Mouse (Mus musculus): ENCODE data around the gene Nudt8. TPM values are rescaled to one million over a fixed set of nuclear protein-coding genes. Genes with fewer than 3 reads are reported as not detected.

Gene Nudt8
- total and polyA plus RNA-seq, 3 experiments = 24.7 to 40.2 (median 36.3) TPM

DNA sequence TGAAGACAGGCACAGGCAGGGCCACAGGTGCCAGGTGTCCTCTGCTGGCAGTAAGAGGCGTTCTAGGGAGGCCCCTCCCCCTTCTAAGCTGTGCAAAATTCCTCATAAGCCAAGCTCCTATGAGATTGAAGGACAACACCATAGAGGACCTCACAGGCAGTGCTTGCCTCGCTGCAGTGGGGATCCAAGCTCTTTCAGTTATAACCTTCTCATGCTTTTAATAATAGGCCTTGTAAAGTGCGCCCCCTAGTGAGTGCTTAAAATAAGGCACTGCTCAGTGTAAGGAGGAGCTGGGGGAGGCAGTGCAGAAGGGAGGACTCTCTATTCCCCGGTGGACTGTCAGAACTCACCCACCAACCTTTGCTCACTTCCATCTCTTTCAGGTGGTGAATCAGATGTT is 20.1 kb upstream of the Nudt8 start:
- Histone ChIP-seq H3K9ac (ENCODE audit: insufficient read depth, low read depth) (no peak overlapping the region), H3K79me2 (replicated peaks; ENCODE audit: control insufficient read depth, extremely low read depth, insufficient read depth, poor library complexity, severe bottlenecking) (no peaks in the 10 kb centered on the region), H3K27ac (ENCODE audit: insufficient read depth, low read depth) (no peak overlapping the region), H3K4me1 (ENCODE audit: control insufficient read depth in 1 of 2, insufficient read depth in 2 of 2) (peaks cover 6 to 21% of the 10 kb centered on the region in 2 experiments), H3K36me3 (replicated peaks in 1 of 2; ENCODE audit: control insufficient read depth in 1 of 2, insufficient read depth in 1 of 2, low read length in 1 of 2) (no peaks in the 10 kb centered on the region), H3K4me3 (replicated peaks in 1 of 3; ENCODE audit: low read depth in 2 of 3, low read length in 2 of 3, poor library complexity in 1 of 3) (no peak overlapping the region), H3K9me3 (replicated peaks; ENCODE audit: low read length) (no peaks in the 10 kb centered on the region), H3K4me2 (ENCODE audit: insufficient read depth, low read depth, poor library complexity, severe bottlenecking) (no peak overlapping the region), H3K27me3 (replicated peaks) (peaks cover 31% of the 10 kb centered on the region)
- DNase-seq (ENCODE audit: extremely low read depth) = peak; percentile 89
- TF ChIP-seq MAZ (IDR thresholded peaks at IDR 0.05; ENCODE audit: low read depth, low read length) (no peak), SMC3 (IDR thresholded peaks at IDR 0.05; ENCODE audit: low read depth, low read length) (peak; percentile 95), CTCF (conservative IDR thresholded peaks at IDR 0.05 in 1 of 2, IDR thresholded peaks at IDR 0.05 in 1 of 2; ENCODE audit: low read depth in 2 of 2, low read length in 2 of 2) (peak; percentile 86 to 96), POLR2AphosphoS2 (IDR thresholded peaks at IDR 0.05; ENCODE audit: low read depth, low read length) (no peak), NELFE (IDR thresholded peaks at IDR 0.05; ENCODE audit: low read depth, low read length) (no peak; the same call in 1 of the 2 replicates), MAFK (IDR thresholded peaks at IDR 0.05; ENCODE audit: insufficient replicate concordance, low read length) (no peak), TBP (conservative IDR thresholded peaks at IDR 0.05; ENCODE audit: low read depth, low read length) (no peak), POLR2A (IDR thresholded peaks at IDR 0.05; ENCODE audit: low read depth, low read length) (no peak), UBTF (IDR thresholded peaks at IDR 0.05; ENCODE audit: low read depth, low read length) (no peak), ELF1 (IDR thresholded peaks at IDR 0.05; ENCODE audit: low read depth, low read length) (no peak), RAD21 (IDR thresholded peaks at IDR 0.05; ENCODE audit: low read depth, low read length) (peak; percentile 93), CHD1 (IDR thresholded peaks at IDR 0.05; ENCODE audit: low read depth, low read length) (no peak), BHLHE40 (IDR thresholded peaks at IDR 0.05; ENCODE audit: low read depth, low read length) (no peak), USF1 (IDR thresholded peaks at IDR 0.05; ENCODE audit: low read depth, low read length) (no peak), IRF4 (IDR thresholded peaks at IDR 0.05; ENCODE audit: low read depth, low read length) (no peak), MEF2A (IDR thresholded peaks at IDR 0.05; ENCODE audit: borderline replicate concordance, low read depth, low read length) (no peak), MAX (IDR thresholded peaks at IDR 0.05; ENCODE audit: low read length) (no peak), NRF1 (IDR thresholded peaks at IDR 0.05; ENCODE audit: low read depth, low read length) (no peak), JUND (conservative IDR thresholded peaks at IDR 0.05; ENCODE audit: low read depth, low read length) (no peak), ZMIZ1 (IDR thresholded peaks at IDR 0.05; ENCODE audit: low read depth, low read length) (no peak), USF2 (conservative IDR thresholded peaks at IDR 0.05; ENCODE audit: low read depth, low read length) (no peak), SIN3A (IDR thresholded peaks at IDR 0.05; ENCODE audit: low read length) (no peak), ZKSCAN1 (IDR thresholded peaks at IDR 0.05; ENCODE audit: borderline replicate concordance, low read depth, low read length) (no peak), ZC3H11A (IDR thresholded peaks at IDR 0.05; ENCODE audit: low read depth, low read length) (peak; percentile 79)
- dilution Hi-C loops (cut with MboI; ENCODE audit: extremely low pct_ligation_motif_present, extremely low pct_unique_long_range_greater_than_20kb, low sequenced_read_pairs) = no loop called here
- in situ Hi-C loops (cut with MboI; ENCODE audit: low pct_ligation_motif_present, low pct_unique_long_range_greater_than_20kb, low sequenced_read_pairs) = no loop called here

Data from CH12.LX (cell line).